Mouse (Mus musculus) bone marrow macrophage, adult 2 months (primary cell): ENCODE data around the gene Arhgef38.

Source experiments
- CTCF ChIP-seq: IDR thresholded peaks from 2 replicates; pipeline ENCODE4 v1.5.1; 2012; ENCODE audit warnings: low read depth, mild to moderate bottlenecking, low read length, moderate library complexity
- POLR2A ChIP-seq: IDR thresholded peaks from 2 replicates; pipeline ENCODE4 v1.6.1; 2012; ENCODE audit warnings: mild to moderate bottlenecking, low read depth, low read length, borderline replicate concordance

- TF ChIP-seq CTCF (no peak), POLR2A (no peak)
Observed at GRCm38 (mm10) chr3:133104436-133104835, 130.3 kb downstream of the Arhgef38 start.
